Mouse (Mus musculus) heart, postnatal 14 days (tissue): ENCODE measurements at regions not wholly inside any gene's neighbourhood (a gene's known extent, or its start where the extent isn't known, plus 50 kb on each side); places are given as distances from the start of the nearest gene placed in this dataset.
A peak's percentile ranks its signal among the peaks of the same experiment; 100 is the strongest.

Experiments
- DNase-seq, 2 experiments: peaks; one replicate each; pipeline ENCODE4 v3.0.0; 2021 to 2022
- intact Hi-C: fragments of 180-260 bp; cut with DNase I; formaldehyde crosslinking; loops from one replicate; pipeline ENCODE4 v1.15.1; 2025

- intact Hi-C loops: no loop called here
- DNase-seq: no peak
Observed at GRCm38 (mm10) chr3:151153340-151153739, 284.3 kb upstream of the Adgrl4 start.

- intact Hi-C loops: no loop called here
- no peak for DNase-seq
Observed at GRCm38 (mm10) chr3:151160516-151160915, 277.2 kb upstream of the Adgrl4 start.

- no peak for DNase-seq
- intact Hi-C loops: no loop called here
Observed at GRCm38 (mm10) chr3:151182132-151182531, 255.6 kb upstream of the Adgrl4 start.

GRCm38 (mm10) chr3:151192092-151192491 is 245.6 kb upstream of the Adgrl4 start:
- intact Hi-C loops: no loop called here
- DNase-seq: no peak

GRCm38 (mm10) chr3:151210978-151211377 is 226.7 kb upstream of the Adgrl4 start:
- intact Hi-C loops: no loop called here
- DNase-seq: no peak

DNA sequence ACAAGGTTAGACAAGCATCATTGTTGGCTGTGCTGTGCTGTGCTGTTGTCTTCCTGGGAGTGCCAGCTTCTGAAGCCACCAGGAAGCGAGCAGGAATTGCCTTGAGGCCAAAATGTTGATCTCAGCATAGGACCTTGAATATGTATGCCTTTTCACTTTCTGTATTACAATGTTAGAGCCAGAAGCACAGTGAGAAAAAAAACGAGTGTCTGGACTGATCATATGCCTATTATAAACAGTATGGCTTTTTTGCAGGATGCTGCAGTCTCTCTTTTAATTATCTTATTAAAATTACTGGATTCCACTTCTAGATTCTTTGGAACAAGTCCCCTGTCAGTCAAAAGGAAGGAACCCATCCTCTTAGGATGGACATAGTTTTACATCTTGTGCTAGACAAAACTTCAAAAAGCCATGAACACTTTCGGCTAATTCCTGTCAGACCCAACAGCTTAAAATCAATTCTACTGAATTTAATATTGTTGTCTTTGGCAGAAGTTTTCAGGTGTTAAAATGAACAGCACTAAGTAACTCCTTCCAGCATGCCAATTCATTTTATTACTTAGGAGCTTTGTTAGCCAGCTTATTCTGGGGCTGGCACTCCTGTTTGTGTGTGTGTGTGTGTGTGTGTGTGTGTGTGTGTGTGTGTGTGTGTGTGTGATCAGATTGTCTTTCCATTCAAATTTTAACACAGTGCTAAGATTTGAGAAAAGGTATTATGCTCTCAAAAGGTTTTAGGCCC is 220.8 kb upstream of the Adgrl4 start:
- intact Hi-C loops: no loop called here
- no peak for DNase-seq

DNA sequence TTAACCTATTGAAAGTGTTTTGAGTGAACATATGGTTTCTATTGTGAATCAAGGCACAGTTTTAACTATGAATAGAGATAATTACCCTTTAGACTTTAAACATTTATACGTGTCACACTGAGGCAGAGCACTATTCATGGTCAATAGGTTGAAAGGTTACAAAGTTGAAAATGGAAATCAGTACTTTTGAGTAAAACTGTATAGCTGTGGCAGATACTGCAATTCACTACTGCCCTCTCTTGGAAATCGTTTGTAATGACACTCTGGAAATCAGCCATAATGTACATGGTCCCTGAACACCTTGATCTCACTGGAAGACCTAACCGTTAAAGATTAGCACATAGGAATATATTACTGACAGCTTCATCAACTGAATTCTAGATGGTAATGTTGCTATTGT is 215.3 kb upstream of the Adgrl4 start:
- DNase-seq: no peak
- intact Hi-C loops: loop anchor here (10.0 kb wide), 1 partner anchor 838 kb away; no protein-coding TSS in a partner anchor

DNA sequence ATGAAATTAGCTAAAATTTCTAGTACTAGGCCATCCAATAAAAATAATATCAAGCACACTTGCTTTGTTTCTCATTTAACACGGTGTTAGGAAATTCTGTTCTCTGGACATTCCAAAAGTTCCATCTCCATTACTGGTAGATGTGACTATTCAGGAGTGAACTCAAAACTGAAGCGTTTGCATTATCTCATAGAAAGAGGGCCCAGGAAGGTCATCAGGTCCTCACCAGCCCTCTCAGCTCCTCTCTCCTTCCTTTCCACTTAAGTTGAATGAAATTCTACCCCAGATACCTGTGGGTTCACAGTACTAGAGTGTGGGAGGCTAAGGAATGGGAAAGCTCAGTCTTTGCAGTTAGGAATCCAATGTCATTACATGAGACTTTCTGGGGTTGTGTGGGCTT is 185.2 kb upstream of the Adgrl4 start:
- DNase-seq: no peak
- intact Hi-C loops: no loop called here

- intact Hi-C loops: no loop called here
- no peak for DNase-seq
Observed at GRCm38 (mm10) chr3:151262821-151263220, 174.9 kb upstream of the Adgrl4 start.

DNA sequence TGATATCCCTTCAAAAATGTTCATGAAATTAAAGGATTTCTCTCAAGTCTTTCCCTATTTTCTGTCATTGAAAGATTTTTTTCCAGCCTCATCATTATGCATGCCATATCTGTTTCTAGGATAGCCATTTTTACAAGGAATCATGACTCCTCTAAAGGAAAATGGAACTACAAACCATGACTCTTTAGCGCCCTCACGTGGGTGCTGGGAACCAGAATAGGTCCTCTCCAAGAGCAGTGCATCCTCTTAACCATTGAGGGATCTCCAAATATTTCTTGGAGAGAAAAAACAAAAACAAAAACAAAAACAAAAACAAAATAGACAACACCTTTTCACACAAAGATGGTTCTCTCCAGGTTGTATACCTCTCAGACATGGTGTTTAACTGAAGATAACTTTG is 172.0 kb upstream of the Adgrl4 start:
- intact Hi-C loops: no loop called here
- DNase-seq: no peak

- DNase-seq: no peak
- intact Hi-C loops: no loop called here
Observed at GRCm38 (mm10) chr3:151269514-151269913, 168.2 kb upstream of the Adgrl4 start.

GRCm38 (mm10) chr3:151283829-151284228 is 153.9 kb upstream of the Adgrl4 start:
- DNase-seq: no peak
- intact Hi-C loops: no loop called here

GRCm38 (mm10) chr3:151293981-151294605 is 143.6 kb upstream of the Adgrl4 start:
- peak; percentile 29 to 37 for DNase-seq
- intact Hi-C loops: loop anchor here (2.0 kb wide), 1 partner anchor 145 kb away; no protein-coding TSS in a partner anchor

DNA sequence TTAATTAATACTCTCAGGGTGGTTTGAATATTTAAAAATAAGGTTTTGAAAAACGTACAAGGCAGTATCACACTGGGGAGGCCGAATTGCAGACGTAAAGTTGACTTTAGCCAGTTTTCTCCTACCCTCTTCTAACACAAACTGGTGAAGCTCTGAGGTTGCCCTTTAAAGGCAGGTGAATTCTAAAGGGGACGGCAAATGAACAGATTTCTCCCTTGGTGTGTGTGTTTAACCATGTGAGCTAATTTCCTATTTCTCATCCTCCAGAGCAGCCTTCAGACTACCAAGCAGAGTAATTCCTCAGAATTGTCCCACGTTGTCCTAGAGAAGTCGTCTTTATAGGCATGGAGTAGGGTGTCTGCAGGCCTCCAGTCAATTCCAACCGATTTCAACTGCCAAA is 143.1 kb upstream of the Adgrl4 start:
- intact Hi-C loops: loop anchor here (2.0 kb wide), 1 partner anchor 144 kb away; no protein-coding TSS in a partner anchor
- no peak for DNase-seq

- no peak for DNase-seq
- intact Hi-C loops: loop anchor here (2.0 kb wide), 1 partner anchor 144 kb away; no protein-coding TSS in a partner anchor
Observed at GRCm38 (mm10) chr3:151295027-151295426, 142.7 kb upstream of the Adgrl4 start.

GRCm38 (mm10) chr3:151298325-151298724 is 139.4 kb upstream of the Adgrl4 start:
- intact Hi-C loops: no loop called here
- peak; percentile 3 to 10 for DNase-seq

DNA sequence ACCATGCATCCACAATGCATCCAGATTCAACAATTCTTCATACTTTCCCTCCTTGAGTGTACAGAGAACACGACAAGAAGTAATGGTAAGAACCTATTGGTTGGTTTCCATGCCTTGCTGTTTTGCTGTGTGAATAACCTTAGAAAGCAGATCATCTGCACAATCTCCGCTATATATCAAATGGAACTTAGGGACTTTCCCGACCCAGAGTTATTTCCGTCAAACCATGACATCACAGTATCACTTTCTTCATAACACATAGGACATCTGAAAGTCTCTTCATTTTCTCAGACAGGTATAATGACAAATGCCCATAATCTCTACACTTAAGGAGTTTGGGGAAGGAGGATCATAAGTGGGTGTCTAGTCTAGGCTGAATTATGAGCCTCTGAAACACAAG is 132.3 kb upstream of the Adgrl4 start:
- no peak for DNase-seq
- intact Hi-C loops: no loop called here

GRCm38 (mm10) chr3:151307975-151308374 is 129.7 kb upstream of the Adgrl4 start:
- no peak for DNase-seq
- intact Hi-C loops: no loop called here

DNA sequence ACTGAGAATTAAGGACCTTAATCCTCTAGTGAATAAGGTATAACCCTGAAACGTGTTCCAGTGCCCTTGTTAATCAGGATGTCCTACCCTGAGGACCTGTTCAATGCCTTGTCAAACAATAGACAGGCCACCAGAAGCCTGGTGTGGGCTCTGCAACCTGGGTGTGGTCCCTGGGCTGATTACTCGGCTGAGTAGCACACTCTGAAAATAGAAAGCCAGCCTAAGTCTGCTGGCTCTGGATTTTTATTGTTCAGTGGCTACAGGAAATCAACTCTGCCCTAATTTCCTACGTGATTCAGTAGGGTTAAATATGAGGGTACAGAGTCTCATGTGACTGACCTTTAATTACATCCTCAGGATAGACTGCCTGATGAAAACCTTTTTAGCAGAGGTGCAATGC is 113.9 kb upstream of the Adgrl4 start:
- intact Hi-C loops: no loop called here
- peak; percentile 25 to 32 for DNase-seq

DNA sequence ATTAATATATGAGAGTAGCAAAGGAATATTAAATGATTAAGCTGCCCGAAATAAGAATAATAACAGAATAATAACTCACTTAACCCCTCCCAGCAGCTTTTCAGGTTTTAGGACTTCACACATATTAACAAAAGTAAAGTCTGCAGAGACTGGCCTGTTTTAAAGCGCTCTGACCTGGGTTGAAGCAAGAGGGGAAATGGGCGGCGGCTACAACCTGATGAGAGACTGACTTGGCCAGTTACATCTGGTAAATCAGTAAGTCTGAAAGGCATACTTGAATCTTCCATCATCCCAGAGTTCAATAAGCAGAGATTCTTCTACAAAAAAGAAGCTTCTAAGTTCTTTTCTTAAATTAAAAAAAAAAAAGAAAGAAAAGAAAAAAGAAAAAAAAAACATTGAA is 107.9 kb upstream of the Adgrl4 start:
- intact Hi-C loops: loop anchor here (5.0 kb wide), 2 partner anchors 92 to 108 kb away; partner anchors contain the start of gene Adgrl4
- peak; percentile 7 to 13 for DNase-seq

- no peak for DNase-seq
- intact Hi-C loops: loop anchor here (5.0 kb wide), 2 partner anchors 90 to 105 kb away; partner anchors contain the start of gene Adgrl4
Observed at GRCm38 (mm10) chr3:151331906-151332305, 105.8 kb upstream of the Adgrl4 start.

GRCm38 (mm10) chr3:151332317-151332687 is 105.4 kb upstream of the Adgrl4 start:
- intact Hi-C loops: loop anchor here (5.0 kb wide), 2 partner anchors 90 to 105 kb away; partner anchors contain the start of gene Adgrl4
- DNase-seq: no peak
